Mouse (Mus musculus) heart, postnatal 4 days (tissue): ENCODE results near the gene Cfap20. TPM values are rescaled to one million over a fixed set of nuclear protein-coding genes. Genes with fewer than 3 reads are reported as not detected.

Experiments
- DNase-seq: peaks from one replicate; pipeline ENCODE4 v3.0.0; 2021
- total RNA-seq, 2 experiments: library from RNA; stranded (reverse); gene quantifications; 2 replicates each; pipeline ENCODE4 v1.2.3; 2021

Gene Cfap20
- total RNA-seq, 2 experiments from 2014 or later, result 66.9 to 72.9 TPM

GRCm38 (mm10) chr8:95373389-95374002 lies 61.2 kb downstream of the Cfap20 start:
- DNase-seq, result peak; percentile 56

Other genes with a start within 250 kb of the Cfap20 start
- gene Kifc3, start 232.1 kb downstream of the Cfap20 start, total RNA-seq, result 10 to 100 TPM; 61.4 to 63.9 TPM
- 1 to 10 TPM; 1.1 to 1.9 TPM for gene Cngb1, start 128.3 kb downstream of the Cfap20 start, total RNA-seq
- gene Tepp, start 124.3 kb downstream of the Cfap20 start, total RNA-seq, result not detected
- gene Zfp319, start 102.9 kb downstream of the Cfap20 start, total RNA-seq, result 10 to 100 TPM; 12.5 to 14.3 TPM
- 10 to 100 TPM; 20.2 to 22.4 TPM for gene Usb1, start 102.6 kb downstream of the Cfap20 start, total RNA-seq
- gene Mmp15, start 82.6 kb downstream of the Cfap20 start, total RNA-seq, result 100 to 1,000 TPM; 146 to 149 TPM
- gene Csnk2a2, start 55.2 kb upstream of the Cfap20 start, total RNA-seq, result 10 to 100 TPM; 52.5 to 59.4 TPM
- under 1 TPM; 0.69 to 0.81 TPM for gene Ccdc113, start 99.2 kb upstream of the Cfap20 start, total RNA-seq
- gene Prss54, start 141.5 kb upstream of the Cfap20 start, total RNA-seq, result not detected
- 1 to 10 TPM; 4.4 to 6.0 TPM for gene Gins3, start 198.6 kb upstream of the Cfap20 start, total RNA-seq
- gene Ndrg4, start 242.1 kb upstream of the Cfap20 start, total RNA-seq, result 100 to 1,000 TPM; 324 to 340 TPM